Mouse (Mus musculus) heart, adult 2 months (tissue): ENCODE results near the gene Gatd1.

Experiments used
- CTCF ChIP-seq: fragments of 200-600 bp; IDR thresholded peaks from 2 replicates; pipeline ENCODE4 v1.8.1; 2022; ENCODE audit warnings: antibody characterized with exemption, mild to moderate bottlenecking, moderate library complexity
- POLR2A ChIP-seq: fragments of 200-500 bp; IDR thresholded peaks from 2 replicates; pipeline ENCODE4 v1.6.1; 2011; ENCODE audit warnings: mild to moderate bottlenecking, low read depth, low read length, control low read depth; ENCODE audit not compliant: insufficient read depth

GRCm38 (mm10) chr7:141435856-141436522, 22.1 kb upstream of the Gatd1 start:
- no peak for TF ChIP-seq CTCF
- TF ChIP-seq POLR2A = no peak
